Mouse (Mus musculus): ENCODE measurements at regions not wholly inside any gene's neighbourhood (a gene's known extent, or its start where the extent isn't known, plus 50 kb on each side); places are given as distances from the start of the nearest gene placed in this dataset.
"Not testable (repeated sequence)": the region's sequence is repeated elsewhere in the genome, so short reads cannot be mapped to it uniquely, and the experiment has no call there.

GRCm38 (mm10) chr13:85988633-85989032 is 58.1 kb downstream of the Cox7c start:
- DNase-seq, result no peak

- DNase-seq, result no peak
These were observed 64.6 kb downstream of the Cox7c start for GRCm38 (mm10) chr13:85982089-85982488.

- not testable (repeated sequence) for DNase-seq
These were observed 82.7 kb downstream of the Cox7c start for GRCm38 (mm10) chr13:85964005-85964404.

GRCm38 (mm10) chr13:85955284-85955683 is 91.4 kb downstream of the Cox7c start:
- DNase-seq, result no peak

- no peak for DNase-seq
These were observed 93.8 kb downstream of the Cox7c start for GRCm38 (mm10) chr13:85952896-85953295.

- DNase-seq, result peak; percentile 6
These were observed 119.6 kb downstream of the Cox7c start for GRCm38 (mm10) chr13:85926825-85927737.

GRCm38 (mm10) chr13:85926323-85926722 is 120.4 kb downstream of the Cox7c start:
- no peak for DNase-seq

- no peak for DNase-seq
These were observed 124.0 kb downstream of the Cox7c start for GRCm38 (mm10) chr13:85922696-85923095.

GRCm38 (mm10) chr13:85901796-85902195 is 144.9 kb downstream of the Cox7c start:
- no peak for DNase-seq

- peak; percentile 30 for DNase-seq
These were observed 149.0 kb downstream of the Cox7c start for GRCm38 (mm10) chr13:85897656-85898055.

GRCm38 (mm10) chr13:85895141-85895540 is 151.6 kb downstream of the Cox7c start:
- DNase-seq, result no peak

GRCm38 (mm10) chr13:85889846-85890245 is 156.9 kb downstream of the Cox7c start:
- DNase-seq, result not testable (repeated sequence)

- DNase-seq, result no peak
These were observed 163.9 kb downstream of the Cox7c start for GRCm38 (mm10) chr13:85882817-85883216.

GRCm38 (mm10) chr13:85863745-85864144 is 183.0 kb downstream of the Cox7c start:
- DNase-seq, result no peak

GRCm38 (mm10) chr13:85848276-85848675 is 198.4 kb downstream of the Cox7c start:
- DNase-seq, result no peak

- no peak for DNase-seq
These were observed 216.8 kb downstream of the Cox7c start for GRCm38 (mm10) chr13:85829894-85830293.

All from lung, postnatal 36 days (tissue).